Mouse (Mus musculus) embryonic facial prominence, embryonic 10.5 days (tissue): Measurements from ENCODE around the gene Hectd4. TPM values are rescaled to one million over a fixed set of nuclear protein-coding genes. Genes with fewer than 3 reads are reported as not detected.

Experiments used
- DNase-seq: peaks from one replicate; pipeline ENCODE4 v3.0.0-alpha.2; 2017; ENCODE audit warnings: low spot score
- H3K27ac ChIP-seq: fragments of 300-500 bp; sonication (generic); replicated peaks from 2 replicates; pipeline ENCODE4 v1.5.1; 2016; ENCODE audit warnings: mild to moderate bottlenecking
- H3K27me3 ChIP-seq: fragments of 300-500 bp; sonication (generic); replicated peaks from 2 replicates; pipeline ENCODE4 v1.6.1; 2016; ENCODE audit warnings: low read depth, mild to moderate bottlenecking; ENCODE audit not compliant: poor library complexity, severe bottlenecking
- H3K36me3 ChIP-seq: fragments of 300-500 bp; sonication (generic); replicated peaks from 2 replicates; pipeline ENCODE4 v1.6.1; 2016; ENCODE audit warnings: mild to moderate bottlenecking, moderate library complexity
- H3K4me1 ChIP-seq: fragments of 300-500 bp; sonication (generic); 2 replicates; pipeline ENCODE4 v1.6.1; 2016
- H3K4me3 ChIP-seq: fragments of 300-500 bp; sonication (generic); 2 replicates; pipeline ENCODE4 v1.5.1; 2016; ENCODE audit warnings: mild to moderate bottlenecking, moderate library complexity
- H3K9me3 ChIP-seq: fragments of 300-500 bp; sonication (generic); 2 replicates; pipeline ENCODE4 v1.6.1; 2016; ENCODE audit warnings: mild to moderate bottlenecking
- WGBS: fragments of 180-500 bp; shearing (Covaris S2); methylation state at CpG from one replicate; pipeline ENCODE4 v1.1.7; 2016; 5-methylcytosine and 5-hydroxymethylcytosine counted together
- polyA plus RNA-seq: library from polyadenylated mRNA; unstranded; fragments of >200 nt; fragmentation: Nextera tagmentation; extraction: Ambion mirVana; gene quantifications from 2 replicates; pipeline ENCODE4 v1.2.1, GENCODE M21; 2016

Gene Hectd4
- polyA plus RNA-seq, 1 experiment from 2014 or later, result 4.4 TPM

DNA sequence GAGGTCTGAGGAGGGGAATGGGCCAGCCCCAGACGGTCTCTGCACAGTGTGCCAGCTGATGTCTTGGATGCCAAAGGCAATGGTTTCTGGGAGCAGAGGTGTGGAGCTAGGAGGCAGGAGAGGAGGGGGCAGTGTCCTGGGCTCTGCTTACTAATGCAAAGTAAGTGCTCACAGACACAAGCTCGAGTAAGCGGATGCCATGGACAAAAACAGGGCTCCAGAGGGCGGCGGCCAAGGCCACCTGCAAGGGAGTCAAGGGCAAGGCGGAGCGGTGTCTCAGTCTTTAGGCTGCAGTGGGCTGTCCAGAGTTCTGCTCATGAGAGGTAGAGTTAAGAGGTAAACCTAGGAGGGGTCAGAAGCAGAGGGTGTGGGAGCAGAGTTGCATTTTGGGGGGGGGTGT lies 51.0 kb downstream of the Hectd4 start:
- H3K4me3 ChIP-seq, result no peak overlapping the region
- no peaks in the 10 kb centered on the region for H3K27me3 ChIP-seq
- no peak for DNase-seq
- H3K27ac ChIP-seq, result no peak overlapping the region
- 87% methylated on average over 7 of the region's 7 CpGs for WGBS
- H3K4me1 ChIP-seq, result no peaks in the 10 kb centered on the region
- H3K9me3 ChIP-seq, result no peaks in the 10 kb centered on the region
- peaks cover 75% of the 10 kb centered on the region for H3K36me3 ChIP-seq

DNA sequence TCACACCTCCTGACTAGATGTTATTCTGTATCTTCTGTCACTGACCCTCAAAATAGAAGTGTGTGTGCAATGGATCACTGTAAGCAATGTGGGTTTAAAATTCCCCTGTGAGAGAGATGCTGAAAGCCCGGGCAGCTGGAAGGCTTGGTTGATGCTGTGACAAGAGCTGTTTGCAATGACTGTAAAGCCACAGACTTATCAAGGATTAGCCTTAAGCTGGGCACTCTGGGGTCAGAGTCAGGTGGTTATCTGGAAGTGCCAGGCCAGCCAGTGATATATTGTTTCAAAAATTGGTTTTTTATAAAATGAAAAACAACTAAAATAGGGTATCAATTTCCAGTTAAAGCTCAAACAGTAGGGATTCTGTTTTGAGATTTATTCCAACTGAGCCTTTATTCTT lies 56.8 kb downstream of the Hectd4 start:
- Histone ChIP-seq H3K27me3 (no peaks in the 10 kb centered on the region), H3K4me1 (no peaks in the 10 kb centered on the region), H3K9me3 (no peaks in the 10 kb centered on the region), H3K4me3 (no peak overlapping the region), H3K36me3 (peaks cover 66% of the 10 kb centered on the region), H3K27ac (no peak overlapping the region)
- DNase-seq, result no peak
- WGBS, result 88% methylated on average over 1 of the region's 1 CpGs

GRCm38 (mm10) chr5:121280456-121280855 lies 60.4 kb downstream of the Hectd4 start:
- Histone ChIP-seq H3K4me3 (no peak overlapping the region), H3K4me1 (no peaks in the 10 kb centered on the region), H3K27ac (no peak overlapping the region), H3K9me3 (no peaks in the 10 kb centered on the region), H3K27me3 (no peaks in the 10 kb centered on the region), H3K36me3 (peaks cover 66% of the 10 kb centered on the region)
- no peak for DNase-seq
- 96% methylated on average over 4 of the region's 4 CpGs for WGBS

DNA sequence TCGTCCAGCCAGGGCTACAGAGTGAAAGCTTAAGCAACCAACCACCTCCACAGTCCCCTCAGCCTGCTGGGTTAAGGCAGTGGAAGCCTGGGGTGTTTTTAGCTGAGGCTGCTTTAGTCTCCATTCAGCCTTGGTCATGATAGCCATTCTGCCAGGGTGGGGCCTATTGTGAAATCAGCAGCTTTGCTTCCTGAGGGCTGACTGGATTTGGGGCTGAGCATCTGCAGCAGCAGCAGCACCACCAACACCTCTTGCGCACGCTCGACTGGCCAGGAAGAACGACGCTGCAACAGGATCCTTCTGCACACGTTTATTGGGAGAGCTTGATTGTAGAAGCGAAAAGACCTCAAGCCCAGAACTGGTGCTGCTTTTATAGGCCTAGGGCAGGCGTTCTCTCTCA lies 63.0 kb downstream of the Hectd4 start:
- H3K9me3 ChIP-seq, result no peaks in the 10 kb centered on the region
- no peaks in the 10 kb centered on the region for H3K4me1 ChIP-seq
- no peak for DNase-seq
- 93% methylated on average over 9 of the region's 9 CpGs for WGBS
- H3K27me3 ChIP-seq, result no peaks in the 10 kb centered on the region
- H3K4me3 ChIP-seq, result no peak overlapping the region
- peaks cover 86% of the 10 kb centered on the region for H3K36me3 ChIP-seq
- H3K27ac ChIP-seq, result no peak overlapping the region

DNA sequence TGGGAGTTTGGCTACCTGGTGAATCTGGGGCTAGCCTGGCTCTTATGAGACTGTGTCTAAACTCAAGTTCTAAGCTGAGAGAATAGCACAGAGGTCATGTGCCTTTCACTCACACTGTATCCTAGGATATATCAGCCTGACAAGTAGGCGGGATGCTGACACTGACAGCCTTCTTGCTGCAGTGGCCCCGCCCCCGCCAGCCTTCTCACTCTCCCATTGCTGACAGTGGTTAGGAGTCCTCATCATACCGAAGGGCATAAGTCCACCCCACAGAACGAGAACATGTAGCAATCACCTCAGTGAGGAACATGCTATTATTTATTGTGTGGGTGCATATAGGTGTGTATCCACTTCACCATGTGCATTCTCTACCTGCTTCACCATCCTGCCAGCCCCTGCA lies 64.8 kb downstream of the Hectd4 start:
- H3K27ac ChIP-seq, result no peak overlapping the region
- H3K4me3 ChIP-seq, result no peak overlapping the region
- no peak for DNase-seq
- no peaks in the 10 kb centered on the region for H3K27me3 ChIP-seq
- no peaks in the 10 kb centered on the region for H3K4me1 ChIP-seq
- WGBS, result 88% methylated on average over 5 of the region's 5 CpGs
- no peaks in the 10 kb centered on the region for H3K9me3 ChIP-seq
- H3K36me3 ChIP-seq, result peaks cover 81% of the 10 kb centered on the region

DNA sequence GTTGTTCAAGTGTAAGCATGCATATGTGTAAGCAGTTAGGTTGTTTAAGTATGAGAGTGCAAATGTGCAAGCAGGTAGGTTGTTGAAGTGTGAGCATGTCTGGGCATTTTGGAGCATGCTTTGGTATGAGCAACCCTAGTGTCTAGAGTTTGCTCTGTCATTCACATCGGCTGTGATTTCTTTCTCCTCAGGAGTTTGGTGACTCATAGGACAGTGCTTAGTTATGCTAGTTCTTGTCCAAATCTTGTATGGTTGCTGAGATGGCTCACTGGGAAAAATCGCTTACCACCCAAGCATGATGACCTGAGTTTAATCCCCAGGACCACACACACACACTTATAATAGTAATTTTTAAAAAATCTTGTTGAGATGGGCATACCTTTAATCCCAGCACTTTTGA lies 67.2 kb downstream of the Hectd4 start:
- no peak for DNase-seq
- Histone ChIP-seq H3K4me3 (no peak overlapping the region), H3K27ac (no peak overlapping the region), H3K9me3 (no peaks in the 10 kb centered on the region), H3K27me3 (no peaks in the 10 kb centered on the region), H3K36me3 (peaks cover 84% of the 10 kb centered on the region), H3K4me1 (no peaks in the 10 kb centered on the region)
- WGBS, result 92% methylated on average over 2 of the region's 2 CpGs

GRCm38 (mm10) chr5:121290289-121290688 lies 70.3 kb downstream of the Hectd4 start:
- WGBS, result 93% methylated on average over 3 of the region's 3 CpGs
- peaks cover 89% of the 10 kb centered on the region for H3K36me3 ChIP-seq

DNA sequence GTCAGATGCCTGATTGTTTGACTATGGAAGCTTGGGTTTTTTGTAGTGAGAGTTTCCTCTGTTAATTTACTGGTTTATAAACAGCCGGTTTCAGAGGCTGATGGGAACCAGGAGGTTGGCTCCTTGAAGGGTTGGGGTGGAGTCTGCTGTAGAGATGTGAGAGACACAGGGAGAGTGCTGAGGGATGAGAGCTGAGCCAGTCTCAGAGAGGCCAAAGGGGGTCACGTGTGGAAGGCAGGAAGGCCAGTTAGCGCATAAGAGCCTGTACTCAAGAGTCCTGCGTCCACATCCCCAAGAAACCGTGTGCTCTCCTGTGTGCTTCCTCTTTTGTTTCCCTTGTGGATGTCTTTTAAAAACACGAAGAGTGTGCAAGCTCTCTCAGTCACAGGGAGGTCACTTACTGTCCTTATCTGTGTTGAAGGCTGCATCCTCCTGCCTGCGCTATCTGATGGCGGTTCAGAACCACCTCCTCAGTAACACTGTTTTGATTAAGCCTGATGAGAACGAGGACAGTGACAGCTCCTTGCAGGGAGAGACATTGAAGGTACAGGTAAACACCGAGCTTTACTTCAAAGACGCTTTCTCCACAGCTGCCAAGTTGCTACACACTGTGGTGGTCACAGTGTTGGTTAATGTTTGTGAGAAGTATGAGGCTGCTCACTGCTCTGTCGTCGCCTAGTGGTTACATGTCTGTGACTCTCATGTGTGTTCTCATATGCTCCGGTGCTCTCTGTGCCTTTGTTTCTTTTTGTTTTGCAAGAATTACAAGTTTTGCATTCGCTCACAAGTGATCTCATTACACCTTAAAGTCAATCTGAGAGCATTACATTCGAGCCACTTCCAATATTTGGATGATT lies 72.5 kb downstream of the Hectd4 start:
- peaks cover 88% of the 10 kb centered on the region for H3K36me3 ChIP-seq
- DNase-seq, result no peak
- no peak overlapping the region for H3K4me3 ChIP-seq
- H3K9me3 ChIP-seq, result no peaks in the 10 kb centered on the region
- no peaks in the 10 kb centered on the region for H3K27me3 ChIP-seq
- no peaks in the 10 kb centered on the region for H3K4me1 ChIP-seq
- no peak overlapping the region for H3K27ac ChIP-seq
- 88% methylated on average over 16 of the region's 16 CpGs for WGBS

More at GRCm38 (mm10) chr5:121290289-121290688, 70.3 kb downstream of the Hectd4 start:
- H3K27me3 ChIP-seq, result no peaks in the 10 kb centered on the region
- H3K4me3 ChIP-seq, result no peak overlapping the region
- DNase-seq, result no peak
- no peak overlapping the region for H3K27ac ChIP-seq
- H3K9me3 ChIP-seq, result no peaks in the 10 kb centered on the region
- H3K4me1 ChIP-seq, result no peaks in the 10 kb centered on the region

DNA sequence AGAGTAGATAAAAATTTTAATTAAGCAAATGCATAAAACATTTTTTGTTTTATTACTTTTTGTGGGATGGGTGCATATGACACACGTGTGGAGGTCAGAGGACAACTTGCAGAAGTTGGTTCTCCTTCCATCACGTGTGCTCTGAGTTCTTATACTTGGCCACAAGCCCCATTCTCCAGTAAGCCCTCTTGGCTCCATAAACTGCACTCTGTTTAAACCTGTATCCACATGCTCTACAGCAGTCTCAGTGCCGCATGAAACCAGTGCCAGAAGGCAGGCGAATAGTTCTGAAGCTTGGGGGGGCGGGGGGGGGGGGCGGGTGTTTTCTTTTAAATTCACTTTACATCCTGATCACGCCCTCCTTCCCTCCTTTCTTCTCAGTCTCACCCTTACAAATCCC lies 85.0 kb downstream of the Hectd4 start:
- WGBS, result 89% methylated on average over 7 of the region's 7 CpGs
- Histone ChIP-seq H3K9me3 (no peaks in the 10 kb centered on the region), H3K36me3 (peaks cover 98% of the 10 kb centered on the region), H3K27ac (no peak overlapping the region), H3K27me3 (no peaks in the 10 kb centered on the region), H3K4me3 (no peak overlapping the region), H3K4me1 (no peaks in the 10 kb centered on the region)
- DNase-seq, result no peak

DNA sequence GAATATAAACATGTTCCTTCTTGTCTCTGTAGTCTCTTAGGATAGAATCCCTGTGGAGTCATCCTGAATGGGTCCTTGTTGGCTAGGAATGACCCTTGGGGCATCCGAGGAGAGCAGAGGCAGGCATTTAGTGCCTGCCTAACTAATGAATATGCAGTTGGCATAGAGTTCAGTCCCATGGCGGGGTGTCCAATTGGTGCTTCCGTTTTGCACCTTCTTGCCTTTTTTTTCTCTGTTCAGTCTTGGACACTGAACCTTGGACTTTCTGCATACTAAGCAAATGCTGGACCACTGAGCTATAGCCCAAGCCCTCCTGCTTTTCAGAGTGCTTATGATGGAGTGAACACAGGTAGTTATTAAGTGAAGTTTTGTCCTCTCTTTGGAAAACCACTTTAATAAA lies 87.6 kb downstream of the Hectd4 start:
- Histone ChIP-seq H3K36me3 (peaks cover 100% of the 10 kb centered on the region), H3K27ac (no peak overlapping the region), H3K4me1 (no peaks in the 10 kb centered on the region), H3K9me3 (no peaks in the 10 kb centered on the region), H3K4me3 (no peak overlapping the region), H3K27me3 (no peaks in the 10 kb centered on the region)
- no peak for DNase-seq
- WGBS, result 44% methylated on average over 3 of the region's 3 CpGs

DNA sequence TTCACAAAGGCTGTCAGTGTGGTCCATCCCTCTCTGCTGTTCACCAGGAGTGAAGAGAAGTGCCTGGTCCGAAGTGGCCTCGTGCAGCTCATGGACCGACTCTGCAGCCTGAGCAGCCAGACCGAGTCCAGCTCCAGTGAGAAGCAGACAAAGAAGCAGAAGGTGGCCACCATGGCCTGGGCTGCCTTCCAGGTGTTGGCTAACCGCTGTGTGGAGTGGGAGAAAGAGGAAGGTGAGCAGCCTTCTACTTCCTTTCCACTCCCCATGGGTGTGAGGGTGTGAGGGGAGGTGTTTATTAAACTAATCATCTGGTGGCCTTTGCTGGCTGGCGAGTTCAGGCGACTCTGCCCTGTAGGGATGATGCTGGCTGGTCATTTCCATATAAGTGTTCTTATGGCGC lies 91.6 kb downstream of the Hectd4 start:
- peaks cover 99% of the 10 kb centered on the region for H3K36me3 ChIP-seq
- no peak for DNase-seq
- H3K4me3 ChIP-seq, result no peak overlapping the region

DNA sequence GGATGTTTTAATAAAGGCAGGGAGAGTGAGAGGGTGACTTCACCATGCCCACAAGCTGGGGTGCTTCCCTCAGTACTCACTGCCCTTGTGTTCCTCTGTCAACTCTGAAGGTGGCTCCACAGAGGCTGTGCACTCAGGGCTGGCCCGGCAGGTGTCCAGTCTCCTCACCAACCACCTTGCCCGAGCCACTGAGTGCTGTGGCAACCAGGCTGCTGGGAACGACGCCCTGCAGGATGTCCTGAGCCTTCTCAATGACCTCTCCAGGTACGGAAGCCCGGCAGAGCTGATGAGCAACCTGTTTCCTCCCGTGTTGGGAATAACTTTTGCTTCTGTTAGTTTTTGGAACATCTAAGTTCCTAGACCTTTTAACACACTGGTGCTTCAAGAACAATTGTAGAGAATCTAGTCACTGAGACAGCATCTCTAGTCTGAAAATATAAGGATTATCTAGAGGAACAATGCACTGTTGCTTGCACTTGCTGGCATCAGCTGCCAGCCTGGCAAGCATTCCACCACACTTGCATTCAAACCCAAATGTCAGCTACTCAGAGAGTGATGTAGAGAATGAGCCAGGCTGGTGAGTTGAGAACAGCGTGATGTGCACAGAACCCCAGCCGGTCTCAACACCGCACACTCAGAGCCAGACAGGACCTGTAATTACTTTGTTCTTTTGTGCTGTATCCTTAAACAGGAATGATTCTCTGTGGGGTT lies 93.9 kb downstream of the Hectd4 start:
- DNase-seq, result no peak
- H3K9me3 ChIP-seq, result no peaks in the 10 kb centered on the region
- H3K4me1 ChIP-seq, result no peaks in the 10 kb centered on the region
- H3K36me3 ChIP-seq, result peaks cover 99% of the 10 kb centered on the region
- WGBS, result 89% methylated on average over 10 of the region's 10 CpGs
- no peaks in the 10 kb centered on the region for H3K27me3 ChIP-seq
- no peak overlapping the region for H3K27ac ChIP-seq
- H3K4me3 ChIP-seq, result no peak overlapping the region

More for the DNA sequence above, 91.6 kb downstream of the Hectd4 start:
- Histone ChIP-seq H3K27ac (no peak overlapping the region), H3K4me1 (no peaks in the 10 kb centered on the region), H3K9me3 (no peaks in the 10 kb centered on the region), H3K27me3 (no peaks in the 10 kb centered on the region)
- 93% methylated on average over 8 of the region's 8 CpGs for WGBS
